Mouse (Mus musculus): ENCODE measurements at regions not wholly inside any gene's neighbourhood (a gene's known extent, or its start where the extent isn't known, plus 50 kb on each side); places are given as distances from the start of the nearest gene placed in this dataset.

- Histone ChIP-seq H3K27me3 (no peaks in the 10 kb centered on the region), H3K36me3 (no peaks in the 10 kb centered on the region), H3K9ac (no peak overlapping the region), H3K9me3 (replicated peaks) (no peaks in the 10 kb centered on the region), H3K27ac (no peak overlapping the region), H3K4me2 (replicated peaks) (no peak overlapping the region), H3K4me1 (peaks cover 2% of the 10 kb centered on the region; the same call in 1 of the 2 replicates), H3K4me3 (no peak overlapping the region)
- no peak for ATAC-seq (ENCODE audit: low FRiP score)
- 90% methylated on average over 3 of the region's 3 CpGs for WGBS
These were observed 107.2 kb upstream of the Eepd1 start for GRCm38 (mm10) chr9:25374161-25374560.

- 73% methylated on average over 1 of the region's 1 CpGs for WGBS
- no peak for ATAC-seq (ENCODE audit: low FRiP score)
- H3K9me3 ChIP-seq (replicated peaks): no peaks in the 10 kb centered on the region
- no peak overlapping the region for H3K27ac ChIP-seq
- H3K9ac ChIP-seq: no peak overlapping the region
- H3K4me3 ChIP-seq: no peak overlapping the region
- no peaks in the 10 kb centered on the region for H3K36me3 ChIP-seq
- peaks cover 2% of the 10 kb centered on the region; the same call in 1 of the 2 replicates for H3K4me1 ChIP-seq
- H3K27me3 ChIP-seq: no peaks in the 10 kb centered on the region
- H3K4me2 ChIP-seq (replicated peaks): no peak overlapping the region
These were observed 105.1 kb upstream of the Eepd1 start for GRCm38 (mm10) chr9:25376209-25376608.

GRCm38 (mm10) chr9:25377771-25378747 is 103.3 kb upstream of the Eepd1 start:
- Histone ChIP-seq H3K4me2 (replicated peaks) (no peak overlapping the region), H3K9ac (no peak overlapping the region), H3K27me3 (no peaks in the 10 kb centered on the region), H3K36me3 (no peaks in the 10 kb centered on the region), H3K27ac (no peak overlapping the region), H3K4me3 (no peak overlapping the region), H3K4me1 (peaks cover 2% of the 10 kb centered on the region; the same call in 1 of the 2 replicates), H3K9me3 (replicated peaks) (no peaks in the 10 kb centered on the region)
- 58% methylated on average over 12 of the region's 12 CpGs for whole genome bisulfite sequencing
- ATAC-seq (ENCODE audit: low FRiP score): no peak

- Histone ChIP-seq H3K27me3 (no peaks in the 10 kb centered on the region), H3K4me2 (replicated peaks) (no peak overlapping the region), H3K4me3 (no peak overlapping the region), H3K27ac (no peak overlapping the region), H3K9me3 (replicated peaks) (no peaks in the 10 kb centered on the region), H3K4me1 (no peaks in the 10 kb centered on the region), H3K36me3 (no peaks in the 10 kb centered on the region), H3K9ac (no peak overlapping the region)
- ATAC-seq (ENCODE audit: low FRiP score): no peak
These were observed 96.0 kb upstream of the Eepd1 start for GRCm38 (mm10) chr9:25385333-25385732.

- no peak overlapping the region for H3K4me3 ChIP-seq
- no peaks in the 10 kb centered on the region for H3K9me3 ChIP-seq (replicated peaks)
- H3K36me3 ChIP-seq: no peaks in the 10 kb centered on the region
- no peak overlapping the region for H3K4me2 ChIP-seq (replicated peaks)
- WGBS: 84% methylated on average over 4 of the region's 4 CpGs
- H3K27ac ChIP-seq: no peak overlapping the region
- ATAC-seq (ENCODE audit: low FRiP score): no peak
- H3K27me3 ChIP-seq: no peaks in the 10 kb centered on the region
- H3K4me1 ChIP-seq: no peaks in the 10 kb centered on the region
- no peak overlapping the region for H3K9ac ChIP-seq
These were observed 93.3 kb upstream of the Eepd1 start for GRCm38 (mm10) chr9:25387876-25388650.

- WGBS: 78% methylated on average over 3 of the region's 3 CpGs
- ATAC-seq (ENCODE audit: low FRiP score): no peak
- Histone ChIP-seq H3K4me3 (no peak overlapping the region), H3K36me3 (no peaks in the 10 kb centered on the region), H3K9ac (no peak overlapping the region), H3K27ac (no peak overlapping the region), H3K27me3 (no peaks in the 10 kb centered on the region), H3K4me1 (no peaks in the 10 kb centered on the region), H3K4me2 (replicated peaks) (no peak overlapping the region), H3K9me3 (replicated peaks) (no peaks in the 10 kb centered on the region)
These were observed 92.0 kb upstream of the Eepd1 start for GRCm38 (mm10) chr9:25389351-25389750.

GRCm38 (mm10) chr9:25400647-25401335 is 80.6 kb upstream of the Eepd1 start:
- Histone ChIP-seq H3K4me3 (no peak overlapping the region), H3K27me3 (no peaks in the 10 kb centered on the region), H3K4me2 (replicated peaks) (no peak overlapping the region; the same call in 1 of the 2 replicates), H3K36me3 (no peaks in the 10 kb centered on the region), H3K4me1 (no peaks in the 10 kb centered on the region), H3K9ac (no peak overlapping the region), H3K27ac (no peak overlapping the region), H3K9me3 (replicated peaks) (no peaks in the 10 kb centered on the region)
- 33% methylated on average over 9 of the region's 9 CpGs for WGBS
- ATAC-seq (ENCODE audit: low FRiP score): peak; percentile 86

GRCm38 (mm10) chr9:25405848-25406247 is 75.5 kb upstream of the Eepd1 start:
- H3K36me3 ChIP-seq: no peaks in the 10 kb centered on the region
- no peak overlapping the region for H3K27ac ChIP-seq
- 96% methylated on average over 4 of the region's 4 CpGs for WGBS

GRCm38 (mm10) chr9:25408518-25408917 is 72.8 kb upstream of the Eepd1 start:
- Histone ChIP-seq H3K4me3 (no peak overlapping the region), H3K9ac (no peak overlapping the region), H3K27ac (no peak overlapping the region), H3K27me3 (no peaks in the 10 kb centered on the region), H3K4me2 (replicated peaks) (no peak overlapping the region), H3K36me3 (no peaks in the 10 kb centered on the region), H3K4me1 (no peaks in the 10 kb centered on the region), H3K9me3 (replicated peaks) (no peaks in the 10 kb centered on the region)
- ATAC-seq (ENCODE audit: low FRiP score): no peak
- 90% methylated on average over 3 of the region's 3 CpGs for WGBS

More at GRCm38 (mm10) chr9:25405848-25406247, 75.5 kb upstream of the Eepd1 start:
- Histone ChIP-seq H3K9ac (no peak overlapping the region), H3K4me1 (no peaks in the 10 kb centered on the region), H3K27me3 (no peaks in the 10 kb centered on the region), H3K4me2 (replicated peaks) (no peak overlapping the region), H3K9me3 (replicated peaks) (no peaks in the 10 kb centered on the region), H3K4me3 (no peak overlapping the region)
- ATAC-seq (ENCODE audit: low FRiP score): no peak

GRCm38 (mm10) chr9:25409729-25410128 is 71.6 kb upstream of the Eepd1 start:
- Histone ChIP-seq H3K27me3 (no peaks in the 10 kb centered on the region), H3K9me3 (replicated peaks) (no peaks in the 10 kb centered on the region), H3K4me3 (no peak overlapping the region), H3K4me2 (replicated peaks) (no peak overlapping the region), H3K27ac (no peak overlapping the region), H3K36me3 (no peaks in the 10 kb centered on the region), H3K4me1 (no peaks in the 10 kb centered on the region), H3K9ac (no peak overlapping the region)
- WGBS: 78% methylated on average over 5 of the region's 5 CpGs
- no peak for ATAC-seq (ENCODE audit: low FRiP score)

GRCm38 (mm10) chr9:25413873-25414272 is 67.5 kb upstream of the Eepd1 start:
- Histone ChIP-seq H3K4me3 (no peak overlapping the region), H3K4me2 (replicated peaks) (no peak overlapping the region), H3K27ac (no peak overlapping the region), H3K27me3 (no peaks in the 10 kb centered on the region), H3K4me1 (no peaks in the 10 kb centered on the region), H3K36me3 (no peaks in the 10 kb centered on the region), H3K9me3 (replicated peaks) (no peaks in the 10 kb centered on the region), H3K9ac (no peak overlapping the region)
- 85% methylated on average over 3 of the region's 3 CpGs for WGBS
- no peak for ATAC-seq (ENCODE audit: low FRiP score)

GRCm38 (mm10) chr9:25414315-25414714 is 67.0 kb upstream of the Eepd1 start:
- Histone ChIP-seq H3K4me3 (no peak overlapping the region), H3K9me3 (replicated peaks) (no peaks in the 10 kb centered on the region), H3K27ac (no peak overlapping the region), H3K9ac (no peak overlapping the region), H3K36me3 (no peaks in the 10 kb centered on the region), H3K27me3 (no peaks in the 10 kb centered on the region), H3K4me2 (replicated peaks) (no peak overlapping the region), H3K4me1 (no peaks in the 10 kb centered on the region)
- no peak for ATAC-seq (ENCODE audit: low FRiP score)
- WGBS: 71% methylated on average over 2 of the region's 2 CpGs

Data from hindbrain, embryonic 12.5 days (tissue).